Mouse (Mus musculus) ES-E14 (cell line): ENCODE data around the gene Ybx1.

Experiments used
- CHD2 ChIP-seq: IDR thresholded peaks from 2 replicates; pipeline ENCODE4 v1.6.1; 2014; ENCODE audit warnings: mild to moderate bottlenecking, low read depth, low read length, inconsistent platforms
- HCFC1 ChIP-seq: IDR thresholded peaks from 2 replicates; pipeline ENCODE4 v1.6.1; 2012; ENCODE audit warnings: low read length, inconsistent platforms, borderline replicate concordance; ENCODE audit not compliant: insufficient read depth
- MAFK ChIP-seq: IDR thresholded peaks from 2 replicates; pipeline ENCODE4 v1.6.1; 2014; ENCODE audit warnings: mild to moderate bottlenecking, low read depth, low read length, inconsistent platforms; ENCODE audit not compliant: insufficient read depth
- ZNF384 ChIP-seq: IDR thresholded peaks from 2 replicates; pipeline ENCODE4 v1.6.1; 2012; ENCODE audit warnings: low read depth, low read length, inconsistent platforms

DNA sequence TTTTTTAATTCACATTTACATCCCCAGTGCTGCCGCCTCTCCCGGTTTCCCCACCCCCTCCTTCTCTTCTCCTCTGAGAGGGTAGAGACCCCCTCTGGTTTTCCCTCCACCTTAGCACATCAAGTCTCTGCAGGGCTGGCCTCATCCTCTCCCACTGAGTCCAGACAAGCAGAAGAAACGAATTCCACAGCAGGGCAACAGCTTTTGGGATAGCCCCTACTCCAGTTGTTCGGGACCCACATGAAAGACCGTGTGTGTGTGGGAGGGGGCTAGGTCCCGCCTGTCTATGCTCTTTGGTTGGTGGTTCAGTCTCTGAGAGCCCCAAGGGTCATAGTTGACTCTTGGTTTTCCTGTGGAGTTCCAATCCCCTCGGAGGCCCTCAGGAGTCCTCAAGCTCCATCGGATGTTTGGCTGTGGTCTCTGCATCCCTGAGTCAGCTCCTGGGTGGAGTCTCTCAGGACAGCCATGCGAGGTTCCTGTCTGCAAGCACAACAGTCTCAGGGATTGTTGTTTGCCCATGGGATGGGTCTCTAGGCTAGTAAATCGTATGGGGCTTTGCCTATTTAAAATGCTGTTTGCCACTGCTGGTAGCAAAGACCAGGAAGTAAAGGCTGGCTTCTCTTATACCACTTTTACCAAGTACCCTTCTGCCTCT, 26.6 kb upstream of the Ybx1 start:
- TF ChIP-seq HCFC1: no peak
- no peak for TF ChIP-seq ZNF384
- TF ChIP-seq CHD2: no peak
- TF ChIP-seq MAFK: no peak
